Mouse (Mus musculus): ENCODE measurements around the gene Olfr111.
"Not testable (repeated sequence)": the region's sequence is repeated elsewhere in the genome, so short reads cannot be mapped to it uniquely, and the experiment has no call there.

Olfr111 gene

DNA sequence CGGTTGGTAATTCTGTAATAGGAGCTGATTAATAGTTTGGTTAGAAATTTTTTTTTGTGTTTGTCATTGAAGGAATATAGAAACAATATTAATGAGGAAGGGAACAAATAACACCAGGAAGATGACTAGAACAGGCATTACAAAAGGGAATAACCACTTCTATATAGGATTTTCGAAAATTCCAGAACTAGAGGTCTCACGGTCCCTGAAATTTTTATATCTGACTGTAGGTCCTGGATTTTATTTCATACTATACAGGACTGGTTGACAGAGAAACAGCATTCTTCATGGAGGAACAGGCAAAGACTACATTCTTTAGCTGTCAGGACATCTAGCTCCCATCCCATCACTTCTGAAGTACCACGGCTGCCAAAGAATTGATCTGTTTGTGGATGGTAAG lies at the start of gene Olfr111:
Olfr111 (plus strand) TSS at position 301 of the 400 bp plus-strand sequence.
- no peak for DNase-seq

GRCm38 (mm10) chr17:37458616-37459015 lies 49.2 kb upstream of the Olfr111 start, which contains the start of gene Olfr109:
Gene Olfr109, plus strand, starts transcription at chr17:37458916.
- no peak for DNase-seq

DNA sequence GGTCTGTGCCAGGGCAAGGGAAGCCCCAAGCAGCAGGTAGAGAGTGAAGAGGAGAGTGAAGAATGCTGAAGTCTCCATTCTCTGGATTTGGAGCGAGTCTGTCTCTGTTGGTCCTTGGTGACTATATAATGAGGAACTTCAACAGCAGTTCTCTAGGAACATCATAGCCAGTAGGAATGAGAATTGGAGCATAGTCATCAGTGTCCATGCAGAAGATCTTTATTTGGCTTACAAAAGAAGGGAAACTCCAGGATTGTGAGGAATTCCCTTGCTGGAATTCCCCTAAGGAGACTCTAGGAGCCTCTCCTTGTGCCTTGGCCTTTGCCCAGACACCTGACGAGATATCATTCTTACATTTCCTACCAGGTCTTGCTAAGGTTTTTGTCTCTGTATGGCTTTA lies 24.4 kb upstream of the Olfr111 start, which contains the start of gene H2-M2:
H2-M2 (minus strand) TSS at position 101 of the 400 bp plus-strand sequence.
- DNase-seq, result no peak

DNA sequence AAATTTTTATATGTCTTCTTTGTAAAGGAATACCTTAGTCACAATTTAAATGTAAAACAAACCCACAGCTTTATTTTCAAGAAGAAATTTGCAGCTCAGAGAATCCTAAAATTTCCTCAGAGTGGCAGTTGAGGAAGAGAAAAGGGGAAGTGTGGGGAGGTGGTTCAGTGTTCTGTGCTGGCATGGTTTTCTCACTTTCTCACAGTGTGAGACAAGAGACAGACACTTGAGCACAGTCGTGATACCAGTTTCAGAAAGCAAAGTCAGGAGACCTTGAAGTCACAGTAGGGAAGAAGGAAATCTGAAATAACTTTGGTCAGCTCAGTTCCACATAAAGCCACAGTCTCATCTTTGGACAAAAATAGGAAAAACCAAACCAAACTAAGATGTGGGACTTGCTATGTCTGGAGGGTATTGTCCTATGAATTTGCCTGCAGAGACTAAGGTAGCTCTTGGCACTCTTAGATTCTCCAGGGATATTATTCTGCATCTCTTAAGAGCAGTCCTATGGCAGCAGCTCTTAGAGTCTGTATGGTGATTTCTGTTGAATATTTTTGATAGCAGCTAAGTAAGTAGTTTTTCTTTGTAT lies 15.8 kb upstream of the Olfr111 start, which contains the start of gene Olfr110:
Olfr110 (plus strand) TSS at position 539 of the 589 bp plus-strand sequence.
- no peak for DNase-seq

DNA sequence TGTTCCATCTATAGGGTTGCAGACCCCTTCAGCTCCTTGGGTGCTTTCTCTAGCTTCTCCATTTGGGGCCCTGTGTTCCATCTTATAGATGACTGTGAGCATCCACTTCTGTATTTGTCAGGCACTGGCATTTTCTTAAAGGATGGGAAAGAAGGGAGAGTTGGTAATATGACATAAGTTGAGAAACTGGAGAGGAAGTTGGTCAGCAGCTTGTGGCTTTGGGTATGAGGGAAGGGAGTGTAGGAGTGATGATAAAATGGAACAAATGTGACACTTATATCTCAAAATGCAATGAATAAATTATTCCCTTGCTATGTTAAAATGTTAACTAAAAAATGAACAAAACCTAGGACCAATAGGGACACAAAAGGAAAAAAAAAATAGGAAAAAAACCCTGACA lies 16.8 kb downstream of the Olfr111 start:
- not testable (repeated sequence) for DNase-seq

GRCm38 (mm10) chr17:37525427-37525826 lies 17.6 kb downstream of the Olfr111 start:
- not testable (repeated sequence) for DNase-seq

- DNase-seq, result no peak
These were observed 27.3 kb downstream of the Olfr111 start for GRCm38 (mm10) chr17:37535173-37535572.

GRCm38 (mm10) chr17:37538416-37538815 lies 30.6 kb downstream of the Olfr111 start:
- not testable (repeated sequence) for DNase-seq

- DNase-seq, result no peak
These were observed 33.8 kb downstream of the Olfr111 start for GRCm38 (mm10) chr17:37541454-37542119.

- DNase-seq, result no peak
These were observed 36.1 kb downstream of the Olfr111 start for GRCm38 (mm10) chr17:37543800-37544435.

DNA sequence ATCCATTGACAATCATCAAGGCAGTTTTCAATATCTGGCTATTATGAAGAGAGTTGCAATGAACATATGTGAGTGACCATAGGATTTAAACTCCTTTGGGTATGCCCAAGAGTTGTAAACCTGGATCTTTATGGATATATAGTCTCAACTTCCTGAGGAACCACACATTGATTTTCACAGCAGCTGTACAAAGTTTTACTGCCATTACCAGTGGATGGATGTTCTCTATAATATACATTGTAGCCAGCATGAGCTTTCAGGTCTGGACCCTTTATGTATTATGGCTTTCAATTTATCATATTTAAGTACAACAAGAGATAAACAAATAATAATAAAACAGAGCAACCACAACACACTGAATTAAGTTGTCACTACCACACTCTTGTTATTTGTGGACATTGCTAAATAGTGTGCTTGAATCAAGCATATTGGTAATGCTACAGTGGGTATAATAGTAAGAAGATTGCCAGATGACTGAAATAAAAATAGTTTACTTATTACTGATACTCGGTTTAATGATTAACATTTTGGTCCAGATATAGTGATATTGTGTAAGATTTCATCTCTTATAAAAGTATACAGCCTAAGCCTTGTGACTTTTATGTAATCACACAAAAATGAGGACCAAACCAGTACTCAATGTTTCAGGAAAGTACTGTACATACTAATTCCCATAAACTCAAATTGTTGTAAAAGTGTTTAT lies 51.2 kb downstream of the Olfr111 start:
- no peak for DNase-seq

GRCm38 (mm10) chr17:37569351-37569750 lies 61.5 kb downstream of the Olfr111 start, which contains the start of gene Olfr112:
Gene Olfr112, minus strand, starts transcription at chr17:37569451.
- no peak for DNase-seq

GRCm38 (mm10) chr17:37577563-37577962 lies 69.7 kb downstream of the Olfr111 start, which contains the start of gene Olfr113:
Gene Olfr113, minus strand, starts transcription at chr17:37577663.
- no peak for DNase-seq

Measured in right cerebral cortex, postnatal 25 days (tissue).